ENCODE assay signal across 8 mouse cellular contexts in the genomic region with DNA sequence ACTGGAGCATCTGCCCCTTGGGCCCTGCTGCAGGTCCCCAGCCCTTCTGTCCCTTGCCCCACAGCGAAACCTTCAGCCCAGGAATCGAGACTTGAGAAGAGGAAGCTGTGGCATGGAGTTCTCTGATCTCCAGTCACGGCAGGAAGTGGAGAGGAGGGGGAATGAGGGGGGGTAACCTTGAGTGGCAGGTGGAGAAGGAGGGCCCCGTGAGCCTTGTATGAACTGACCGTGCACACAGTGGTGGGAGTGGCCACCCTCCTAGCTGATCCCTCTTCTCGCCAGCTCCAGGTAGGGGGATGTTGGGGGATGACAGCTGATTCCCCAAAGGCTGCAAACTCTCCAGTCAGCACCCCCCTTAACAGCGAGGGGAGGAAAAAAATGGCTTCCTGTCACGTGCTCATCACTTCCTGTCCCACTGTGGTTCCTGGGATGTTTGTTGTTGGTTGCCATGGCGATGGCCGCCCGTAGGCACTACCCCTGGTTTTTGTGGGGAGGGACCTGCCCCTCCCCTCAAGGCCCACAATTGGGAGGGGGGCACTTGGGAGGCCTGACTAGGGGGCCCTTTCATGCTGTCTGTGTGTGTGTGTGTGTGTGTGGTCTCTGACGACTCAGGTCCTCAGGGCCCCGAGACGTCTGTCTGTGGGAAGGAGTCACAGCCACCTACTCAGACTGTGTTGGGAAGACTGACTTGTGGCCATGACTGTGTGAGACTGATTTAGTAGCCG. TPM values are rescaled to one million over a fixed set of nuclear protein-coding genes. Genes with fewer than 3 reads are reported as not detected.
DNase-seq lines count a peak whose midpoint lies in the region; ATAC-seq and TF ChIP-seq lines count a peak whose summit lies in the region.

No protein-coding gene starts in this region.

- peaks cover 13% of the 10 kb centered on the region for H3K27me3 ChIP-seq in forebrain, embryonic 12.5 days
- H3K27me3 ChIP-seq in spleen, adult 2 months (ENCODE audit: control insufficient read depth, insufficient read depth, low read length): no peaks in the 10 kb centered on the region

- no peak for TF ChIP-seq CTCF in bone marrow, adult 2 months (IDR thresholded peaks at IDR 0.05; ENCODE audit: control insufficient read depth, insufficient read depth, low read length)
- TF ChIP-seq CTCF in spleen, adult 2 months (IDR thresholded peaks at IDR 0.05; ENCODE audit: extremely low read depth, insufficient read depth, insufficient read length, insufficient replicate concordance): no peak

- 2% methylated on average over 15 of the region's 15 CpGs for WGBS in bone marrow, adult 2 months
- 4% methylated on average over 15 of the region's 15 CpGs for WGBS in forebrain, embryonic 12.5 days
- under 1% methylated on average over 15 of the region's 15 CpGs for WGBS in spleen, adult 2 months

- H3K4me2 ChIP-seq in forebrain, embryonic 12.5 days: peak overlapping the region; percentile 93

- ATAC-seq in forebrain, embryonic 12.5 days (ENCODE audit: low FRiP score): peak; percentile 53
- peak; percentile 57 for ATAC-seq in megakaryocyte progenitor cell, adult 5-6 weeks (replicated peaks; ENCODE audit: poor library complexity)

- no peaks in the 10 kb centered on the region for H3K36me3 ChIP-seq in forebrain, embryonic 12.5 days (replicated peaks)
- no peaks in the 10 kb centered on the region for H3K36me3 ChIP-seq in spleen, adult 2 months (ENCODE audit: control insufficient read depth, insufficient read depth, low read length)

- no peaks in the 10 kb centered on the region for H3K9me3 ChIP-seq in forebrain, embryonic 12.5 days

- H3K27ac ChIP-seq in bone marrow, adult 2 months (ENCODE audit: control insufficient read depth, insufficient read depth, low read depth, low read length, poor library complexity): peak overlapping the region; percentile 81
- H3K27ac ChIP-seq in forebrain, embryonic 12.5 days: peak overlapping the region; percentile 88
- H3K27ac ChIP-seq in spleen, adult 2 months (ENCODE audit: insufficient read depth, low read length): peak overlapping the region; percentile 85

- H3K4me1 ChIP-seq in bone marrow, adult 2 months (ENCODE audit: control insufficient read depth, insufficient read depth, low read length): peaks cover 20% of the 10 kb centered on the region
- peaks cover 81% of the 10 kb centered on the region for H3K4me1 ChIP-seq in forebrain, embryonic 12.5 days
- H3K4me1 ChIP-seq in spleen, adult 2 months (ENCODE audit: control insufficient read depth, insufficient read depth, insufficient read length): peaks cover 64% of the 10 kb centered on the region

- H3K4me3 ChIP-seq in bone marrow, adult 2 months (replicated peaks; ENCODE audit: control insufficient read depth, low read depth, low read length): peak overlapping the region; percentile 71
- peak overlapping the region; percentile 52 for H3K4me3 ChIP-seq in forebrain, embryonic 12.5 days (replicated peaks)
- H3K4me3 ChIP-seq in spleen, adult 2 months (ENCODE audit: extremely low read depth, insufficient read depth, insufficient read length): peak overlapping the region; percentile 62

- peak; percentile 73 for DNase-seq in layer of hippocampus, adult 11-12 months (ENCODE audit: low spot score)
- no peak for DNase-seq in layer of hippocampus, adult 9-10 months (ENCODE audit: low spot score)
- peak; percentile 90 for DNase-seq in heart, postnatal 4 days
- peak; percentile 36 to 73 for DNase-seq in left cerebral cortex, adult 8-10 months (ENCODE audit: low spot score in 2 of 2)
- peak; percentile 86 to 97 for DNase-seq in spleen, adult 2 months (ENCODE audit: low read depth in 1 of 2, low spot score in 2 of 2)

- no peak for TF ChIP-seq POLR2A in bone marrow, adult 2 months (IDR thresholded peaks at IDR 0.05; ENCODE audit: borderline replicate concordance, control insufficient read depth, low read depth, low read length)
- TF ChIP-seq POLR2A in spleen, adult 2 months (IDR thresholded peaks at IDR 0.05; ENCODE audit: low read depth, low read length): no peak

- H3K9ac ChIP-seq in forebrain, embryonic 12.5 days: peak overlapping the region; percentile 65

RNA-seq across cellular contexts. Expression of a gene that starts 14.4 kb away (rescaled TPM):
- 8.9 and 17.2 TPM in 2 replicates for polyA plus RNA-seq in bone marrow, adult 2 months (2011; ENCODE audit: insufficient read depth, insufficient read length, low replicate concordance, missing spikeins)
- 14.0 and 16.4 TPM in 2 replicates for polyA plus RNA-seq in forebrain, embryonic 12.5 days (2016; fragmentation: Nextera tagmentation; extraction: Ambion mirVana)
- 10 to 100 TPM; 34.6 to 38.1 TPM for total RNA-seq in heart, postnatal 4 days (2021)
- 10 to 100 TPM; 11.1 to 11.7 (median 11.4) TPM for total RNA-seq in left cerebral cortex, adult 8-10 months (2022)
- total RNA-seq in megakaryocyte progenitor cell, adult 5-6 weeks (2015): 4.4 and 5.9 TPM in 2 replicates
- 1.6 and 2.2 TPM in 2 replicates for total RNA-seq in megakaryocyte progenitor cell, adult 5-6 weeks (2017)
- polyA plus RNA-seq in spleen, adult 2 months (2012; rRNA removed): 37.0 and 48.8 TPM in 2 replicates

RNA-seq across cellular contexts. Expression of a gene that starts 34.4 kb away (rescaled TPM):
- 50.4 and 53.9 TPM in 2 replicates for polyA plus RNA-seq in bone marrow, adult 2 months (2011; ENCODE audit: insufficient read depth, insufficient read length, low replicate concordance, missing spikeins)
- polyA plus RNA-seq in forebrain, embryonic 12.5 days (2016; fragmentation: Nextera tagmentation; extraction: Ambion mirVana): 38.0 and 43.1 TPM in 2 replicates
- total RNA-seq in heart, postnatal 4 days (2021): 10 to 100 TPM in 1 of 2 experiments, 1 to 10 TPM in 1; 9.8 to 10.2 TPM
- total RNA-seq in left cerebral cortex, adult 8-10 months (2022): under 1 TPM; 0.15 to 0.91 (median 0.25) TPM
- 42.6 and 56.1 TPM in 2 replicates for total RNA-seq in megakaryocyte progenitor cell, adult 5-6 weeks (2015)
- 40.7 and 44.1 TPM in 2 replicates for total RNA-seq in megakaryocyte progenitor cell, adult 5-6 weeks (2017)
- 1.6 and 2.0 TPM in 2 replicates for polyA plus RNA-seq in spleen, adult 2 months (2012; rRNA removed)

RNA-seq across cellular contexts. Expression of a gene that starts 40.8 kb away (rescaled TPM):
- not detected in 2 replicates for polyA plus RNA-seq in bone marrow, adult 2 months (2011; ENCODE audit: insufficient read depth, insufficient read length, low replicate concordance, missing spikeins)
- 0.24 and 0.47 TPM in 2 replicates for polyA plus RNA-seq in forebrain, embryonic 12.5 days (2016; fragmentation: Nextera tagmentation; extraction: Ambion mirVana)
- total RNA-seq in heart, postnatal 4 days (2021): 1 to 10 TPM; 2.0 to 2.5 TPM
- total RNA-seq in left cerebral cortex, adult 8-10 months (2022): 1 to 10 TPM; 1.2 to 1.8 (median 1.4) TPM
- total RNA-seq in megakaryocyte progenitor cell, adult 5-6 weeks (2015): not detected in 2 replicates
- total RNA-seq in megakaryocyte progenitor cell, adult 5-6 weeks (2017): not detected in 2 replicates
- 0.56 and 0.67 TPM in 2 replicates for polyA plus RNA-seq in spleen, adult 2 months (2012; rRNA removed)

Comparison
In these comparisons a context has a peak if more than half of its experiments do, and no peak if none do; other contexts are left out.
1. RNA of a gene that starts 34.4 kb away (total RNA-seq): 40.7 to 56.1 TPM in megakaryocyte progenitor cell, adult 5-6 weeks and 9.8 to 10.2 TPM in heart, postnatal 4 days; 0.15 to 0.91 TPM in left cerebral cortex, adult 8-10 months; every median in the first group is over 4 times any median in the second.
2. Peak in every context shown above with its lines, with median percentiles within 50 percentile points of each other: H3K27ac ChIP-seq and H3K4me3 ChIP-seq.